Mouse (Mus musculus): ENCODE results near the gene Prrt2. TPM values are rescaled to one million over a fixed set of nuclear protein-coding genes. Genes with fewer than 3 reads are reported as not detected.

Prrt2 gene
- total RNA-seq, 2 experiments from 2014 or later = 0.60 to 1.2 TPM

GRCm38 (mm10) chr7:127021563-127022527 lies 834 bp upstream of the Prrt2 start:
- no peak for DNase-seq (ENCODE audit: low spot score)
- intact Hi-C loops (cut with DNase I) = no loop called here

GRCm38 (mm10) chr7:127020491-127020890 lies 520 bp downstream of the Prrt2 start:
- intact Hi-C loops (cut with DNase I) = no loop called here
- no peak for DNase-seq (ENCODE audit: low spot score)

- intact Hi-C loops (cut with DNase I) = no loop called here
Observed at GRCm38 (mm10) chr7:127020031-127020430, 980 bp downstream of the Prrt2 start.

GRCm38 (mm10) chr7:127019306-127019960 lies 1.6 kb downstream of the Prrt2 start:
- no peak for DNase-seq (ENCODE audit: low spot score)

More at GRCm38 (mm10) chr7:127020031-127020430, 980 bp downstream of the Prrt2 start:
- no peak for DNase-seq (ENCODE audit: low spot score)

GRCm38 (mm10) chr7:127018416-127019305 lies 2.4 kb downstream of the Prrt2 start:
- no peak for DNase-seq (ENCODE audit: low spot score)
- intact Hi-C loops (cut with DNase I) = no loop called here

More at GRCm38 (mm10) chr7:127019306-127019960, 1.6 kb downstream of the Prrt2 start:
- intact Hi-C loops (cut with DNase I) = no loop called here

GRCm38 (mm10) chr7:127017950-127018345 lies 3.1 kb downstream of the Prrt2 start:
- no peak for DNase-seq (ENCODE audit: low spot score)
- intact Hi-C loops (cut with DNase I) = no loop called here

GRCm38 (mm10) chr7:127016971-127017949 lies 3.8 kb downstream of the Prrt2 start, which contains the start of gene Pagr1a:
Pagr1a (minus strand) TSS chr7:127017352.
- intact Hi-C loops (cut with DNase I) = no loop called here

GRCm38 (mm10) chr7:127016486-127016938 lies 4.5 kb downstream of the Prrt2 start:
- DNase-seq (ENCODE audit: low spot score) = no peak
- intact Hi-C loops (cut with DNase I) = no loop called here

More at GRCm38 (mm10) chr7:127016971-127017949, 3.8 kb downstream of the Prrt2 start, which contains the start of gene Pagr1a:
- DNase-seq (ENCODE audit: low spot score) = peak; percentile 94

- intact Hi-C loops (cut with DNase I) = no loop called here
- no peak for DNase-seq (ENCODE audit: low spot score)
Observed at GRCm38 (mm10) chr7:127016481-127016485, 4.7 kb downstream of the Prrt2 start, which contains the start of gene Pagr1b. Pagr1b (minus strand) TSS chr7:127016484.

GRCm38 (mm10) chr7:127016081-127016480 lies 4.9 kb downstream of the Prrt2 start:
- no peak for DNase-seq (ENCODE audit: low spot score)
- intact Hi-C loops (cut with DNase I) = no loop called here

GRCm38 (mm10) chr7:127014993-127015392 lies 6.0 kb downstream of the Prrt2 start:
- DNase-seq (ENCODE audit: low spot score) = no peak
- intact Hi-C loops (cut with DNase I) = loop anchor here (2.0 kb wide), 1 partner anchor 38 kb away; the partner anchor contains the start of gene Cdiptos

GRCm38 (mm10) chr7:127014320-127014719 lies 6.7 kb downstream of the Prrt2 start, which contains the start of gene Mvp:
Mvp (minus strand) TSS chr7:127014621.
- intact Hi-C loops (cut with DNase I) = loop anchor here (2.0 kb wide), 1 partner anchor 38 kb away; the partner anchor contains the start of gene Cdiptos
- DNase-seq (ENCODE audit: low spot score) = peak; percentile 60

- intact Hi-C loops (cut with DNase I) = no loop called here
- DNase-seq (ENCODE audit: low spot score) = no peak
Observed at GRCm38 (mm10) chr7:127013385-127013784, 7.6 kb downstream of the Prrt2 start.

- no peak for DNase-seq (ENCODE audit: low spot score)
- intact Hi-C loops (cut with DNase I) = no loop called here
Observed at GRCm38 (mm10) chr7:127012845-127013244, 8.2 kb downstream of the Prrt2 start.

GRCm38 (mm10) chr7:127012374-127012773 lies 8.6 kb downstream of the Prrt2 start:
- no peak for DNase-seq (ENCODE audit: low spot score)
- intact Hi-C loops (cut with DNase I) = no loop called here

- intact Hi-C loops (cut with DNase I) = no loop called here
- DNase-seq (ENCODE audit: low spot score) = no peak
Observed at GRCm38 (mm10) chr7:127011717-127012116, 9.3 kb downstream of the Prrt2 start.

- no peak for DNase-seq (ENCODE audit: low spot score)
- intact Hi-C loops (cut with DNase I) = no loop called here
Observed at GRCm38 (mm10) chr7:127011051-127011450, 10.0 kb downstream of the Prrt2 start.

GRCm38 (mm10) chr7:127009307-127010085 lies 11.5 kb downstream of the Prrt2 start:
- DNase-seq (ENCODE audit: low spot score) = no peak
- intact Hi-C loops (cut with DNase I) = loop anchor here (5.0 kb wide), 1 partner anchor 93 kb away; no protein-coding TSS in a partner anchor
